Mouse (Mus musculus) c-Kit-positive CD71-positive TER-119-negative erythroid progenitor cells, embryonic 14.5 days (primary cell): ENCODE data around the gene Prcd.

Experiments used
- DNase-seq: peaks from one replicate; pipeline ENCODE4 v3.0.0-alpha.2; 2013; ENCODE audit warnings: low read depth

Prcd gene

DNA sequence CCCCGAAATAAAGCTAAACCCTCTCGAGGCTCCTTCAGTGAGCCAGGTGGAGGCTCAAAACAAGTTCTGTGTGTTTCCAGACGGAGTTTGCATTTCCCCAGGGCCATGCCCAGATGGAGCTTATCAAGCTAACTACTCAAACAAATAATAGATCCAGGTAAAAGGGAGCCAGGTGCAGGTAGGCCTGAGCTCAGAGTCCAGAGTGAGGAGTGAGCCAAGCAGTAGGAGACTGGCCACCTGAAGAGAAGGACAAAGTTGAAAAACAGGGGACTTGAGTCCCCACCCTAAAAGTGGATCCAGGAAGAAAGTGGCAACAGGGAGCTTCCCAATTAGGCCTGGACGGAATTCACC is 40.5 kb downstream of the Prcd start:
- no peak for DNase-seq

DNA sequence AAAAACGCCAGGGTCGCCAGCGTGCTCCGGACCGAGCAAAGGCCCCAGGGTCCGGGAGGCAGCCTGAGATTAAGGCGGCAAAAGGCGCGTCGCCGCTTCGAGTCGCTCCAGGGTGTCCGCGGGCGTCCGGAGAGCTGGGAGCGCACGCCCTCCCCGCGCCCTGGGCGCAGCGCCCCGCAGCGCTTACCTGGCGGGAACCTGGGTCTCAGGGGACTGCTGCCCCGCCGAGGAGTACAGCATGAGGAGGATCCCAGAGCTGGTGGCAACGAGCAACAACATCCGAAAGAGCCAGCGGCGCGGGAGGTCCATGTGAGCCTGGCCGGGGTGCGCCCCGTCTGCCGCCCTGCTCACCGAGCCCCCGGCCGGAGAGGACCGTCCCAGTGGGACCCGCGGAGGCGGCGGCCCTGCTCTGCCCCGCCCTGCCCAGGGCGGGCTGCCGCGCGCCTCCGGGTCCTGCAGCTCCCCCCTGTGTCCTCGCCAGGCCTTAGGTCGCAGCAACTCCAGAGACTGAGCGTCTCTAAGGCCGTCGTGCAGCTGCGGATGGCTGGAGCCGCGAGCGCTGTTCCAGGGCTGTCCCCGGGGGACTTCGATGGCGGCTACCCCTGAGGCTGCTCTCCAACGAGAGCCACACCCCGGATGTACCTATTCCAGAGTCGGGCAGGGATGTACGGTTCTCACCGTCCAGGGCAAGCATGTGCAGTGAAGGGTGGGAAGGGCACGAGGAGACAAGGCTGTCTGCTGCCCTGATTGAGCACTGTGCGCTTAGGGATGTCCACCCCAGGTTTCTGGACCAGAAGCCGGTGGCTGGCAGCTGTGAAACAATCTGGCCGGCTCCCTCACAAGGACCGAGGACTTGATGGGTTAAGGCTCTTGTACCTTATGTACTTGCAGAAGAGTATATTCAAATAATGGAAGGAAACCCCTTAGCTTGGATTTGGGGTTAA is 41.2 kb downstream of the Prcd start:
- DNase-seq, result no peak

DNA sequence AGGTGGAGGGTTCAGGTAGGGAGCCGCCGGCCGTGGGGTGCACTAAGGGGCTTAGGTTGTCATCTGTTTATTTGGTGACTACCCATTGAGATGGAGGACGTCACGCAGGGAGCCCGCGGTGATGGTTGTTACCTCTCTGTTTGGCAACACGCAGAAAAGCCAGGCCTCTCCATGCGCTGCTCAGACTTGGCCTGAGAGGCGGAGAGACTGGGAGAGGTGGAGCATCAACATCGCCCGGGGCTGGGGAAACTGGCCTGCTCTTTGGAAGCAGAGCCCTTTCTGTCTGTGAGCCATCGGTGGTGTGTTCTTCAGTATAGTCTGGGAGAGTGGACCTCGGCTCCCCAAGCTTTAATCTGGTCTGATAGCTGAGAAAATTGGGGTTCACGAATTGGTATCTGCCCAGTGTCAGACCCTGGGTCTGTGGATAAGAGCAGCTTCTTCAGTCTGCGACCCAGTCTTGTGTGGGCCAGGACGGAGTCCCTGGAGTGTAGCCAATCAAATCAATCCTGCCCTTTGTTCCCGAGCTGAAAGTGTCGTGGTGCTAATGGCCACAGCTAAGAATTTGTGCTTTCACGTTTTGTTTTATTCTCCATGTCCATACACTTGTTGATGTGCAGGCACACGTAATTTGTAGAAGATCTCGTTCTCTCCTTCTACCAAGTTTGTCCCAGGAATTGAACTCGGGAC is 42.0 kb downstream of the Prcd start:
- no peak for DNase-seq

DNA sequence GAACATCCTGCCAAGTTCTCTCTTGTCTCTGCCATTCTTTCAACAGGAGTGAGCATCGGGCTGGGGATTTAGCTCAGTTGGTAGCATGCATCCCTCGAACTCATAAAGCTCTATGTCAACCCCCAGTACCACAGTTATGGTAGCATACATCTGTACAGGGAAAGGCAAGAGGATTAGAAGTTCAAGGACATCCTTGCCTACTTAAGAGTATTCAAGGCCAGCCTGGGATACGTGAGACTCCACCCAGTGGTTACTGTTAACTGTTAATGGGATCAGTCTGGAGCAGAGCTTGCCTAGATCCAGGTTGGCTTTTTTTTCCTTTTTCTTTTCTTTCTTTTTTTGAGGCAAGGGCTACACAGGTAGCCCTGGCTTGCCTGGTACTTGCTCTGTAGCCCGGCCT is 43.1 kb downstream of the Prcd start:
- DNase-seq, result no peak

DNA sequence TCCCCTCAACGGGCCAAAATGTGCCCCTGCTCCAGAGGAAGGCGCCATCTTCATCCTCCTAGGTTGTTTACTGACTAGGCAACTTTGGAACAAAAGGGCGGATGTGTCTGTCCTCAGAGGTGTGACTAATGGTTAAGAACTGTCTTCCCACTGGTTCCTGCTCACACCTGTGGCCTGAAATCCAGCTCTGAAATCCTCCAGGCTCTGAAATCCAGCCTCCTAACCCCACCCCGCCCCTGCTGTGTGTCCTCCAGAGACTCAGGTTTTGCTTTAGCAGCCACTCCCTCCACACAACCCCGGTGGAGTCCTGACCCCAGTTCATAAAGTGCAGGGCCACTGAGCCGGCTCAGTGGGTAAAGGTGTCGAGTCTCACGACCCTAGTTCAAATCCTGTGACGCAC is 44.2 kb downstream of the Prcd start:
- no peak for DNase-seq

DNA sequence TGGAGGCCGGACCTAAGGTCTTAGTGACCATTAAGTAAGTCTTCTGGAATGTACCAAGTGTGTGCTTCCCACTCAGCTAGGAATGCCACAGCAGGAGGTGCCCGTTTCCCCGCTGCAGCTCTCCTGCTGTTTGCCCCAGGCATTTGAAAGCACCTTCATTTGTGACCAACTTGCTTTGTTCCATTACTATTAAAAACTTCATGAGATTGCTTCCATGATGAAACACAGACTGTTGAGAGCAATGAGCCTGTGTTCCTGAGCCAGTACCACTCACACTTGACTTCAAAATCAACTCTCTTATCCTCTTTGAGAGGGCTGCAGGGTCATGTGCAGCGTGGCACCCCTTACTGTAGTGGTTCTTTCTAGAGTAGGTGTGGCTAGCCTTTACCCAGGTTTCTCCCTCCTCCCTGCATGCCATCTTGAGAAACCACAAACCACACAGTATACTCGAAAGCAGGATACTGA is 48.1 kb downstream of the Prcd start:
- DNase-seq, result no peak

DNA sequence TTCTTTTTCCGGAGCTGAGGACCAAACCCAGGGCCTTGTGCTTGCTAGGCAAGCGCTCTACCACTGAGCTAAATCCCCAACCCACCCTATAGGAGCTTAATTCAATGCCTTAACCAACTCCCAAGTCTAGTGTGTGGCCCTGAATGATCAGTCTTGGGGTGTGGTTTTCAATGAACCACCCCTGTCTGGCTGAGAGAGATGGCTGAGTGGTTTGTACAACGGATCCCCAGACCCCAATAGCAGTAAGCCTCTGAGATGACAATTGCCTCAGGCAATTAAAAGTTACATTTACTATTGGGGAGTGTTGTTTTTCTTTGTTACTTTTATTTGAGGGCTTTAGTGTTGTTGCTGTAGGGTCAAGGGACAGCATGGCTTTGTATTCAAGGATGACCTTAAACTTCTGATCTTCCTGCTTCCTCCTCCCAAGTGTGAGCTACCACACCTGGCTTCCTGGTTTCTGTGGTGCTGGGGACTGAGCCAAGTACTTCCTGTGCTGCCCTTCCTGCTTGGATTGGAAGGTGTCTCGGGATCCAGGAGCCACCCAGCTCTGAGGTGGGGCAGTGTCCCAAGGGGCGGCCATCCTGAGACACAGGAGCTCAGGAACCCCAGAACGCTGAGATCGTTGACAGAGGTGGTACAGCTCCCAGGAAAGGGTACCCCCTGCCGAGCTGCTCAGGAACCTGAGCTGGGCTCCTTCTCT is 51.2 kb downstream of the Prcd start:
- no peak for DNase-seq

DNA sequence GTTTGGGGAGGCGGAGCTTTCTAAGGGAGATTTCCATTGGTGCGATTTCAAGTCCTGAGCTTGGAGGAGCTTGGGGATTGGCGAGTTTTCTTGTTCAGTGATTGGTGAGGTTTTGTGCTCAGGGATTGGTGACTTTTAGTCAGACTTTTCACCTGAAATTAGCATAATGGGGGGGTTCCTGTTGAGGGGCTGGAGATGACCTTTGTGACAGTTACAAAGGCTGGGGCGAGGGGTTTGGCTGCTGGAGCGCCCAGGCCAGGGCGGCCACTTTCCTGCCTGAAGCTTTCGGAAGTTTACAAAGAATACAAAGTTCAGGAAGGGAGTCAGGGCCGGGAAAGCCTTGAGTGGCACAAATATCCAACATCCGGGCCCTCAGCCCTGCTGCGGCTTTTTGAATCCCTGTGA is 51.9 kb downstream of the Prcd start:
- DNase-seq, result no peak

DNA sequence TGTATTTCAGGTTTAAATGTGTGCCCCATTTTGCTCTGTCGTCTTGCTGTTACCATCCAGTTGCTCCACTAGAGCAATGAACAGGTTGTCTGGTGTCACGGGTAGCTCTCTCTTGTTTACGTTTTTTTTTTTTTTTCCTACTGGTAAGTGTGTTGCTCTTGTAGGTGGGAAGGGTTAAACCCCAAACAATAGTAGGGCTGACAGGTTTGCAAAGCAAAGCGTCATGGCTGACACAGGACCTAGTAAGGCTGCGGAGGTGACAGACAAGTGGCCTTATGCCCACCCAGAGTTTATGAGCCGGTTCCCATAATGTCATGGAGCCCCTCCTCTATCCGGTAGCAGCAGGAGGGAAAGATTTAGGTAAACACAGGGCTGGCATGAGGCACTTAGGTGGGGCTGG is 53.0 kb downstream of the Prcd start:
- no peak for DNase-seq

DNA sequence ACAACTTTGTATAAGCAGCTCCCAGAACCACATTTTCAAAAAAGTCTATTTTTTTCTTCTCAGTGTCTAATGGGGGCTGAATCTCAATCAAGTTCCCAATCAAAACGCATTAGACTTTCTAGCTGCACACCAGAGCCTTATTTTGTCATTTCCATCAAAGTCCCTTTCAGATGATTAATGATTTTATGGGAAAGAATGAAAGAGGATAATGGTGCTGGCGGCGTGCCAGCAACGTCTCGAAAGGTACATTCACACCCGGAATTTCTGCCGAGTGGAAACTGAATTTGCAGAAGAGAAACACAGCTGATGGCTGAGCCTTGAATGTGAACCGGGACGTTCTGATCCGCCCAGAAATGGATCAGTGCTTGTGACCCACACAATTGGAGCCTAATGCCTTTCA is 56.8 kb downstream of the Prcd start:
- no peak for DNase-seq

DNA sequence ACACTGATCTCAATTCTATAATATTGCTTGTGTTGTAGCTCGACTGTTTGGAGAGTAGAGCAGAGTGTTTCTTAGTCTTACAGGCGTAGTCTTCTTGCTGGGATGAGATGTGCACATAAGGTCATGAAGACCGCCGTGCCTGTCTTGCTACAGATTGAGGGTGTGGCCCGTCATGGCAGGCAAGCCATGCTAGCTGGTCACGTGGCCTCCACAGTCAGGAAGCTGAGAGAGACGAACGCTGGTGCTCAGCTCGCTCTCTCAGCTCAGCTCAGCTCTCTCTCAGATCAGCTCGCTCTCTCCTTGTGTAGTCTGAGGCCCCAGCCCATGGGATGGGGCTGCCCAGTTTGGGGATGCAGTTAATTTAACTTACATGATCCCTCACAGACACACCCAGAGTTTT is 57.5 kb downstream of the Prcd start:
- DNase-seq, result no peak

DNA sequence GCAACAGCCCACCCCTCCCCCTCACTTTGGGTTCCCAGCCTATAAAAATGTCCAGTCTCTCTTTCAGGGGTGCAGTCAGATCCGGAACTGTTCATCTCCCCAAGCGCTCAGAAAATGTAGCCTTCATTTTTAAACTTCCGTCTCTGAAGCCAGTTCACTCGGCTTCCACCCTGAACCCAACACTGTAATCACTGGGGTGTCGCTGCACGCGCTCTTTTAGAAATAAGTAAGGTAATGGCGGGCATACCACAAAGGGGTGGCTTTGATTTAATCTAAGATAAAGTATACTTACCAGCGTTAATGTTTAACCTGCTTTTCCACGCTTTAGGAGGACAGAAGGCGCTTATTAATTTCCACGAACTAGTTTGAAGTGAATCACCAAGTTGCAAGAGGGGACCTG is 60.7 kb downstream of the Prcd start:
- DNase-seq, result no peak
